Mouse (Mus musculus) heart, postnatal 0 days (tissue): ENCODE measurements around the gene Epb41.
A peak's percentile ranks its signal among the peaks of the same experiment; 100 is the strongest.

Experiments
- CTCF ChIP-seq: IDR thresholded peaks from 2 replicates; pipeline ENCODE4 v1.5.1; 2016; ENCODE audit warnings: antibody characterized with exemption, control low read depth, low read depth
- EP300 ChIP-seq: IDR thresholded peaks from 2 replicates; pipeline ENCODE4 v1.6.1; 2016; ENCODE audit warnings: antibody characterized with exemption, low read depth

- TF ChIP-seq CTCF (peak; percentile 90), EP300 (no peak)
Measured at GRCm38 (mm10) chr4:132088921-132089320, 13.8 kb upstream of the Epb41 start.
